Mouse (Mus musculus) fibroblast of lung, adult 2 months (primary cell): ENCODE data around the gene Ptprd.
"Not testable (repeated sequence)": the region's sequence is repeated elsewhere in the genome, so short reads cannot be mapped to it uniquely, and the experiment has no call there.

ENCODE experiments used
- DNase-seq: peaks from one replicate; pipeline ENCODE4 v3.0.0-alpha.2; 2011; ENCODE audit warnings: low read depth

Gene Ptprd

GRCm38 (mm10) chr4:76193496-76193895 is 2018.3 kb downstream of the Ptprd start:
- DNase-seq, result no peak

GRCm38 (mm10) chr4:76192031-76192430 is 2019.7 kb downstream of the Ptprd start:
- DNase-seq, result no peak

- no peak for DNase-seq
These were observed 2021.0 kb downstream of the Ptprd start for GRCm38 (mm10) chr4:76190788-76191187.

GRCm38 (mm10) chr4:76183095-76183494 is 2028.7 kb downstream of the Ptprd start:
- no peak for DNase-seq

GRCm38 (mm10) chr4:76179497-76179896 is 2032.3 kb downstream of the Ptprd start:
- no peak for DNase-seq

- DNase-seq, result no peak
These were observed 2036.7 kb downstream of the Ptprd start for GRCm38 (mm10) chr4:76175086-76175485.

- no peak for DNase-seq
These were observed 2056.0 kb downstream of the Ptprd start for GRCm38 (mm10) chr4:76155750-76156149.

- no peak for DNase-seq
These were observed 2057.6 kb downstream of the Ptprd start for GRCm38 (mm10) chr4:76154190-76154589.

- DNase-seq, result no peak
These were observed 2066.8 kb downstream of the Ptprd start for GRCm38 (mm10) chr4:76144925-76145324.

- no peak for DNase-seq
These were observed 2067.4 kb downstream of the Ptprd start for GRCm38 (mm10) chr4:76144333-76144732.

GRCm38 (mm10) chr4:76137901-76138300 is 2073.9 kb downstream of the Ptprd start:
- DNase-seq, result no peak

- DNase-seq, result no peak
These were observed 2075.1 kb downstream of the Ptprd start for GRCm38 (mm10) chr4:76136625-76137024.

- no peak for DNase-seq
These were observed 2119.9 kb downstream of the Ptprd start for GRCm38 (mm10) chr4:76091845-76092244.

- DNase-seq, result no peak
These were observed 2121.9 kb downstream of the Ptprd start for GRCm38 (mm10) chr4:76089866-76090265.

GRCm38 (mm10) chr4:76076051-76076450 is 2135.7 kb downstream of the Ptprd start:
- no peak for DNase-seq

GRCm38 (mm10) chr4:76073286-76073685 is 2138.5 kb downstream of the Ptprd start:
- no peak for DNase-seq

GRCm38 (mm10) chr4:76071720-76072119 is 2140.0 kb downstream of the Ptprd start:
- DNase-seq, result no peak

- no peak for DNase-seq
These were observed 2154.9 kb downstream of the Ptprd start for GRCm38 (mm10) chr4:76056836-76057235.

GRCm38 (mm10) chr4:76045650-76046049 is 2166.1 kb downstream of the Ptprd start:
- DNase-seq, result no peak

GRCm38 (mm10) chr4:76044802-76045201 is 2167.0 kb downstream of the Ptprd start:
- DNase-seq, result no peak

GRCm38 (mm10) chr4:76037178-76037577 is 2174.6 kb downstream of the Ptprd start:
- DNase-seq, result not testable (repeated sequence)

- no peak for DNase-seq
These were observed 2186.0 kb downstream of the Ptprd start for GRCm38 (mm10) chr4:76025571-76026325.

GRCm38 (mm10) chr4:76024502-76024821 is 2187.3 kb downstream of the Ptprd start:
- DNase-seq, result no peak

- DNase-seq, result no peak
These were observed 2187.8 kb downstream of the Ptprd start for GRCm38 (mm10) chr4:76023756-76024501.
